Mouse (Mus musculus) midbrain, embryonic 13.5 days (tissue): ENCODE results near the gene Ngrn. TPM values are rescaled to one million over a fixed set of nuclear protein-coding genes. Genes with fewer than 3 reads are reported as not detected.

Experiments used
- ATAC-seq: fragments of 200-750 bp; cut with Nextera tagmentation; 2 replicates; pipeline ENCODE4 v1.8.0; 2017; ENCODE audit warnings: mild to moderate bottlenecking, moderate TSS enrichment, moderate library complexity
- H3K27ac ChIP-seq: fragments of 300-500 bp; sonication (generic); 2 replicates; pipeline ENCODE4 v1.5.1; 2015; ENCODE audit warnings: inconsistent platforms, mild to moderate bottlenecking, moderate library complexity
- H3K27me3 ChIP-seq: fragments of 300-500 bp; sonication (generic); 2 replicates; pipeline ENCODE4 v1.6.1; 2015; ENCODE audit warnings: mild to moderate bottlenecking, inconsistent platforms
- H3K36me3 ChIP-seq: fragments of 300-500 bp; sonication (generic); 2 replicates; pipeline ENCODE4 v1.6.1; 2015; ENCODE audit warnings: mild to moderate bottlenecking, inconsistent platforms
- H3K4me1 ChIP-seq: fragments of 300-500 bp; sonication (generic); replicated peaks from 2 replicates; pipeline ENCODE4 v1.6.1; 2015; ENCODE audit warnings: inconsistent platforms
- H3K4me2 ChIP-seq: fragments of 300-500 bp; sonication (generic); replicated peaks from 2 replicates; pipeline ENCODE4 v1.6.1; 2015; ENCODE audit warnings: moderate library complexity, mild to moderate bottlenecking, inconsistent platforms
- H3K4me3 ChIP-seq: fragments of 300-500 bp; sonication (generic); replicated peaks from 2 replicates; pipeline ENCODE4 v1.5.1; 2015; ENCODE audit warnings: mild to moderate bottlenecking, inconsistent platforms
- H3K9ac ChIP-seq: fragments of 300-500 bp; sonication (generic); replicated peaks from 2 replicates; pipeline ENCODE4 v1.6.1; 2015; ENCODE audit warnings: mild to moderate bottlenecking, inconsistent platforms
- H3K9me3 ChIP-seq: fragments of 300-500 bp; sonication (generic); 2 replicates; pipeline ENCODE4 v1.6.1; 2016; ENCODE audit warnings: mild to moderate bottlenecking, inconsistent platforms
- WGBS: fragments of 180-500 bp; shearing (Covaris S2); methylation state at CpG from one replicate; pipeline ENCODE4 v1.1.7; 2015; 5-methylcytosine and 5-hydroxymethylcytosine counted together
- polyA plus RNA-seq: library from polyadenylated mRNA; unstranded; fragments of >200 nt; fragmentation: Nextera tagmentation; extraction: Ambion mirVana; gene quantifications from 2 replicates; pipeline ENCODE4 v1.2.1, GENCODE M21; 2015

Ngrn gene
- polyA plus RNA-seq, 1 experiment from 2014 or later: 64.3 TPM

DNA sequence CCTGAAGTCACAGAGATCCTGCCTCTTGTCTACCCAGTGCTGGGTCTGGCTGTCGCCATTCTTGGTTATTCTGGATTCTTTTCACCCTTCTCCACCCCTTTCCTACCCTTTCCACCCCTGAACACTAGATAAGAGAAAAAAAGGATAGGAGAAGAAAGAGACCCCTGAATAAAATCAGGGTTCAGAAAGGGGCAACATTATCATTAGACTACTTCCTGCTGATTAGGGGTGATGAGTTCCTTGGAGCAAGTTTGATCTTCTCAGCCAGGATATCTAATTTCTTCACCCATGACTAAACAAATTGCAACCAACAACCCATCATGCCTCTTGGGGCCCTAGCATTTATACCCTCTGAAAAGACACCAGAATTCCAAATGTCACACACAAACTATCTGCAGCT is 6.7 kb downstream of the Ngrn start:
- ATAC-seq: no peak
- WGBS: 86% methylated on average over 1 of the region's 1 CpGs

DNA sequence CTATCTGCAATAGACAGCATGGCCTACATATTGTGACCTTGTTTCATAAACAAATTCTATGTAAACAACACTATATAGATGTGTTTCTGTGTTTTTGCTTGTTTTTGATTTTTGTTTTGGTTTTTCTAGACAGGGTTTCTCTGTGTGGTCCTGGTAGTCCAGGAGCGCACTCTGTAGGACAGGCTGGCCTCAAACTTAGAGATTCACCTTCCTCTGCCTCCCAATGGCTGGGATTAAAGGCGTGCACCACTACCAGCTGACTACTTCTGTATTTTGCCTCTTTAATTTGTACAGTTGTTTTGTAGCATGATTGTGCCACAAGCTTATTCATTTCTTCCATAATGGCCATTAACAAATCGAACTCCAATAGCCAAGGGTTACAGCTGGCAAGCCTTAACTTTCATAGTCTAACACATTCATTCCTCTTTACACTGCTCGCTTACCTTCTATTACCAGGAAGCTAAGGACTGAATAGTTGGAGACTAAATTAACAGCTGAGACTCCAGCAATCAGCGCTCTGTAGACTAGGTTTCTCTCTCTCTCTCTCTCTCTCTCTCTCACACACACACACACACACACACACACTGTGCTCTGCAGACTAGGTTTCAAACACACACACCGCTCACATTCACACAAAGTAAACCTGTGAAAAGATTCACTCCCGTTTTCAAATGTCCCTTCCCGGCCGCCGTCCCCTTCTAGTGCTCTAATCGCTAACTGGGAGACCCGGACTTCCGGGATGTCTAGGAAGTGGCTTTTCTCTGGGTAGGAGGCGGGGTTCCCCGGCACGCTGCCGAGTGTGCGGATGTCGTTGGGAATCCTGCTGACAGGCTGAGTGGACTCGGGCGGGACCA is 8.1 kb downstream of the Ngrn start, which contains the start of gene Vps33b:
Gene Vps33b, plus strand, starts transcription at position 753 of the 854 bp plus-strand sequence.
- 5% methylated on average over 21 of the region's 21 CpGs for WGBS
- Histone ChIP-seq H3K27me3 (no peaks in the 10 kb centered on the region), H3K27ac (peak within 1 kb of the TSS; percentile 72), H3K9me3 (peaks cover 8% of the 10 kb centered on the region), H3K36me3 (peaks cover 54% of the 10 kb centered on the region), H3K4me1 (peaks cover 31% of the 10 kb centered on the region), H3K4me2 (peak within 1 kb of the TSS; percentile 92), H3K9ac (peak within 1 kb of the TSS; percentile 92), H3K4me3 (peak within 1 kb of the TSS; percentile 75)
- peak; percentile 96 for ATAC-seq

More for the DNA sequence above, 6.7 kb downstream of the Ngrn start:
- Histone ChIP-seq H3K9me3 (no peaks in the 10 kb centered on the region), H3K27ac (no peak overlapping the region), H3K4me1 (peaks cover 31% of the 10 kb centered on the region), H3K4me3 (no peak overlapping the region), H3K4me2 (no peak overlapping the region), H3K9ac (no peak overlapping the region), H3K27me3 (no peaks in the 10 kb centered on the region), H3K36me3 (peaks cover 46% of the 10 kb centered on the region)

DNA sequence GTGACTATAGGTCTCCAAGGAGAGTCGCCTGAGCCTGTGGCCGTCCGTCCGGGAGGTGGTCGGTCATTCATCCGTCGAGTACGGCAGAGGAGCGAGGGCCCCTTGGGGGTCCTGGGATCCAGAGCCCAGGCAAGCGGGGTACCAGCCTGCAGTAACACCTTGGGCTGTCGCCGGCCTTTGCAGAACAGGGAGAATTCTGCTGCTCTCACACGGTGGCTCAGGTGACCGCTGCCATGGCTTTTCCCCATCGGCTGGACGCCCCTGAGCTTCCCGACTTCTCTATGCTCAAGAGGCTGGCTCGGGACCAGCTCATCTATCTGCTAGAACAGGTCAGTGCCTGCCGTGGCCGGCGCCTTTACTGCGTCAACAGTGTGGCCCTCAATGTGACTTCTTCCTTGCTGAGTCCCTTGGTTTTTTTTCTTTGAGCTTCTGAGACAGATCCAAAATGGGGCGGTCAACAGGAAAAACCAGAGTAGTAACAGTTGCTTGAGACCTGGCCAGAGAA is 8.8 kb downstream of the Ngrn start:
- 2% methylated on average over 23 of the region's 23 CpGs for WGBS

DNA sequence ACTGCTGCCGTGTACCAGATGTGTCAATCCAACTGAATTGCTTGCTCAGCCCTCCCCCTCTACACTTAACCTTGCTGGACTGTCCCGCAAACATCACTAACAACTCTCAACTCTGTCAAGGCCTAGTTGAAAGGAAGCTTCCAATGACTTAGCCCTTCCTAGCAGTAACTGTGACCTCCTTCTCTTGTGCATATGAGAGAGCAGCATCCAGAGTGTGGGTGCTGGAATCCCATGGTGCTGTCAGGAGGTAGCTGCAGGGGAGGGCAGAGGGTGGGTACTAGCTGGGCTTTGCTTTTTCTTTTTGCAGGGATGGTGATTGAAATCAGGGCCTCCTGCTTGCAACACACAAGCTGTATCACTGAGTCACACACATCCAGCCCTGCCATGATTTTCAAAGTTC is 12.4 kb downstream of the Ngrn start:
- Histone ChIP-seq H3K9me3 (peaks cover 21% of the 10 kb centered on the region), H3K27ac (no peak overlapping the region), H3K9ac (no peak overlapping the region), H3K36me3 (peaks cover 65% of the 10 kb centered on the region), H3K4me1 (peaks cover 29% of the 10 kb centered on the region), H3K4me3 (no peak overlapping the region), H3K4me2 (no peak overlapping the region), H3K27me3 (no peaks in the 10 kb centered on the region)
- 92% methylated on average over 2 of the region's 2 CpGs for WGBS
- ATAC-seq: no peak

More for the DNA sequence above, 8.8 kb downstream of the Ngrn start:
- peaks cover 31% of the 10 kb centered on the region for H3K4me1 ChIP-seq
- H3K27me3 ChIP-seq: no peaks in the 10 kb centered on the region
- H3K9ac ChIP-seq: peak overlapping the region; percentile 92
- no peak for ATAC-seq
- H3K4me3 ChIP-seq: peak overlapping the region; percentile 75
- H3K36me3 ChIP-seq: peaks cover 54% of the 10 kb centered on the region
- H3K4me2 ChIP-seq: peak overlapping the region; percentile 92
- peaks cover 15% of the 10 kb centered on the region for H3K9me3 ChIP-seq
- H3K27ac ChIP-seq: peak overlapping the region; percentile 72

DNA sequence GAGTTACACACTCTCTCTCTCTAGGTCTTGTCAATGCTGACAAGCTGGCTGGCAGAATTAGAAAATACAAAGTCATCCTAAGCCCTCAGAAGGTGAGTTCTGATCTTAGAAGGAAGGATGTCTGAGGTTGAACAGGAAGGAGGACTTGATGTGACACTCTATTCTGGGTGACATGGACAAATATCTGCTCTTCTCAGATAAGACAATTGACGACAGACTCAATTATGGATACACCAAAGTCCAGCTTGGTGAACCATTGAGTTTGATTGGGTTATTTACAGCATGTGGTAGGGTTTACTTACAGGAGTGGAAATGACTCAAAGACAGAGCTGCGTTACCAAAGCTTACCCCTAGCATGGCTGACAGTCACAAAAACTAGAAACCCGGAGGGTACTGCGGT is 15.4 kb downstream of the Ngrn start:
- Histone ChIP-seq H3K9me3 (peaks cover 21% of the 10 kb centered on the region), H3K4me1 (peaks cover 6% of the 10 kb centered on the region; the same call in 1 of the 2 replicates), H3K4me3 (no peak overlapping the region), H3K36me3 (peaks cover 91% of the 10 kb centered on the region), H3K27ac (no peak overlapping the region), H3K4me2 (no peak overlapping the region), H3K9ac (no peak overlapping the region), H3K27me3 (no peaks in the 10 kb centered on the region)
- ATAC-seq: no peak
- WGBS: 93% methylated on average over 4 of the region's 4 CpGs

DNA sequence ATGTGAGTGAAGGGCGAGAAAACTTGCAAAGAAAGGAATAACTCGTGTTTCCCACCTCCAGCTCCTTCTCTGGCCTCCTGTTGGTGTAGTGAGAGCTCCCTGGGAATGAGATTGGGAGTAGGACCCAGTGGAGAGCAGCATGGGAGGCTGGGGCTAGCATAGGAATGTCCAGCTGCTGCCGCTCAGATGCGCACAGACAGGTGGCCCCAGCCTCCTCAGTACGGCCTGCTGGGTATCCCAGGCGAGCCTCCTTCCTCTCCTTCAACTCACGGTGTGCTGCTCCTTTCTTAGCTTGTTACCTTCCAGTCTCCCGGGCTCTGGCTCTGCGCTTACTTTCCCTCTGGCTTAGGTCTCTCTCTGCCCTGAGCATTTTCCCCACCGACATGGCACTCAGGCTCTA is 19.0 kb downstream of the Ngrn start:
- Histone ChIP-seq H3K4me2 (no peak overlapping the region), H3K27ac (no peak overlapping the region), H3K4me1 (no peaks in the 10 kb centered on the region), H3K4me3 (no peak overlapping the region), H3K9me3 (peaks cover 3% of the 10 kb centered on the region), H3K9ac (no peak overlapping the region), H3K36me3 (peaks cover 93% of the 10 kb centered on the region), H3K27me3 (no peaks in the 10 kb centered on the region)
- ATAC-seq: no peak
- 90% methylated on average over 10 of the region's 10 CpGs for WGBS

DNA sequence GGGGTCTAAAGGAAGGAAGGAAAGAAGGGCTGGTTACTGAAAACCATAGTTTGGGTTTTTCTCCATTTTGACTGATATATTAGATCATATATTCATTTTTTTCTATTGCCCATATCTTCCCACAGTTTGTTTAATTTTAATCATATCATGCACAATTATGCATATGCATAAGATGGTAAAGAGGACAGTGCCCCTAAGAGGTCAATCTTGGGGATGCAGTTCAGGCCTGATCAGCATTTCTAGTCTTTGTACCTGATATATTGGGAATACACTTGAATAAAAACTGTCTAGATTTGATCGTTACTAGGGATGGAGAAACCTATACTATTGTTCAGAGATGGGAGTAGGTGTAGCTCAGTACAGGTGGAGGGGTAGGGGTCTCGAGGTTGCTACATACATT is 20.0 kb downstream of the Ngrn start:
- no peak for ATAC-seq
- Histone ChIP-seq H3K4me1 (no peaks in the 10 kb centered on the region), H3K4me2 (no peak overlapping the region), H3K4me3 (no peak overlapping the region), H3K36me3 (peaks cover 94% of the 10 kb centered on the region), H3K27ac (no peak overlapping the region), H3K9me3 (no peaks in the 10 kb centered on the region), H3K9ac (no peak overlapping the region), H3K27me3 (no peaks in the 10 kb centered on the region)
- WGBS: 89% methylated on average over 2 of the region's 2 CpGs

DNA sequence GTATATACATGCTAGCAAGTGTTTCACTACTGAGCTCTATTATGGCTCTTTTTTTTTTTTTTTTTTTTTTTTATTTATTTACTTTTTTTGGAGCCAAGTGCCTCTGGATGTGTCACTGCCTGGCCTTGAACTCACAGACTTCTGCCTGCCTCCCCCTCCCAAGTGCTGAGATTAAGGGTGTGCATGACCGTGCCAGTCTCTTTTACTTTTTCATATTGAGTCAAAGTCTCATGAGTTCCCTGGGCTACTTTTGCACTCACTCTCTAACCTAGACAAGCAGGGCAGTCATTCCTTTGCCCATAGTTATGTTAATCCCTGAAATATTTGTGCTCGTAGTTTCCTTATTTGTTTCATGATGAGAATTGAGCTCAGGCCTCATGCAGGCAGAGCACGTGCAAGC is 20.6 kb downstream of the Ngrn start:
- H3K4me3 ChIP-seq: no peak overlapping the region
- H3K9ac ChIP-seq: no peak overlapping the region
- H3K4me1 ChIP-seq: no peaks in the 10 kb centered on the region
- H3K27ac ChIP-seq: no peak overlapping the region
- peaks cover 94% of the 10 kb centered on the region for H3K36me3 ChIP-seq
- no peaks in the 10 kb centered on the region for H3K9me3 ChIP-seq
- H3K4me2 ChIP-seq: no peak overlapping the region
- no peak for ATAC-seq
- WGBS: 88% methylated on average over 3 of the region's 3 CpGs
- H3K27me3 ChIP-seq: no peaks in the 10 kb centered on the region

DNA sequence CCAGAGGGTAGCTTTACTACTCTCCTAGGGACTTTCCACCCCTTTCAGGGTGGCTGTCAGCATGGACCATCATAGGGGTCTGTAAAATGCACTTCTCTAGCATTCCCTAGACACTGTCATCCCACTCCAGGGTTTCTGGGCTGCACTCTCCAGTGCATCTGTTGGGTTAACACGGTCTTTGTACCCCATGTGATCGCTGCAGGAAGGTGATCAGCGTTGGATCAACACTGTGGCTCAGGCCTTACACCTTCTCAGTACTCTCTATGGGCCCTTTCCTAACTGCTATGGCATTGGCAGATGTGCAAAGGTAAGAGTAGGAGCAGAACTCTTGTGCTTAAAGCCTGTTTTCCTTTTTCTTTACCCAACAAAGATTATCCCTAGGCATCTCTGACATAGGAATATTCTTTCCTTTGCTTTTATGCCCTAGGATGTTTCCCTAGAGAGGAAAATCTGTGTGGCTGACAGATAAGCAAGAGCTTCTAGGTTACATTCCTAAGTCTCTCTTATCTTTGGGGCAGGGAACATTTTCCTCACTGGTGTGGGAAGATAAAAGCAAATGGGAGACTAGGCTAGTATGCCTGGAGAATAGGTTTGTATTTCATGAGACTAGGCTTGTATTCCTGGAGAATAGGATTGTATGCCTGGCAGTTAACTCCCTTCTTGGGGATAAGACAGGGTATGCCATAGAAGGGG is 22.4 kb downstream of the Ngrn start:
- 87% methylated on average over 3 of the region's 3 CpGs for WGBS
- Histone ChIP-seq H3K27ac (no peak overlapping the region), H3K36me3 (peaks cover 94% of the 10 kb centered on the region), H3K4me3 (no peak overlapping the region), H3K27me3 (no peaks in the 10 kb centered on the region), H3K9ac (no peak overlapping the region), H3K4me1 (no peaks in the 10 kb centered on the region), H3K9me3 (no peaks in the 10 kb centered on the region), H3K4me2 (no peak overlapping the region)
- no peak for ATAC-seq

DNA sequence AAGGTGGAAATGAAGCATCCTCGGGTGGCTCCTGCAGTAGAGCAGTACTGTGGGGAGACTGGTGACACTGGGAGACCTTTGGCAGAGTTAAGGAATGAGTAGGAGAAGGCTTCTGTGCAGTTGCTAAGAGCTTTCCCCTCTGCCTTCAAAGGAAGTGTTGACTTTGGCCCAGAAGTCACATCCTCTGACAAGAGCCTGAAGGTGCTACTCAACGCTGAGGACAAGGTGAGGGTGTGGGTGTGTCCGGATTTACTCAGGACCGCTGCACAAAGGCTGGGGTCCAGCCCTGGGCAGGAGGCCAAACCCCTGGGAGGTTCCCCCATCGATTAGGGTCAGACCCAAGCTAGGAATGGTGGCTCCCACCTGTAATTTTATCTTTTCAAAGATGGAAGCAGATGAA is 23.4 kb downstream of the Ngrn start:
- H3K27me3 ChIP-seq: no peaks in the 10 kb centered on the region
- peaks cover 91% of the 10 kb centered on the region for H3K36me3 ChIP-seq
- no peak for ATAC-seq
- no peak overlapping the region for H3K4me3 ChIP-seq
- H3K9ac ChIP-seq: no peak overlapping the region
- whole genome bisulfite sequencing: 92% methylated on average over 5 of the region's 5 CpGs
- H3K4me1 ChIP-seq: no peaks in the 10 kb centered on the region
- no peak overlapping the region for H3K27ac ChIP-seq
- H3K4me2 ChIP-seq: no peak overlapping the region
- no peaks in the 10 kb centered on the region for H3K9me3 ChIP-seq

DNA sequence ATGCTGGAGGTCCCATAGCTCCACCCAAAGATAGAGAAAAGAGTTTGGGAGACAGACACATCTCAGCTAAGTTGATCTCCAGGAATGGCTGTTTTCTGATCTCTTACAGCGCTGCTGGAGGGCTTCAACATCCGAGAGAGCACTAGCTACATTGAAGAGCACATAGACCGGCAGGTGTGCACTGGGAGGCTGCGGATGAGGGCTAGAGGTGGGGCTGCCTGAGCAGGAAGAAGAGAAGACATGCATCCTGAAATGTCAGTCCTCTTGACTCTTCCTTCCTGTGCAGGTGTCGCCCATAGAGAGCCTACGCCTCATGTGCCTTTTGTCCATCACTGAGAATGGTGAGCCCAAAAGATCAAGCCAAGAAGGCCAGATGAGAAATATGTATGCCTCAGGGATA is 24.7 kb downstream of the Ngrn start:
- WGBS: 95% methylated on average over 6 of the region's 6 CpGs
- H3K27ac ChIP-seq: no peak overlapping the region
- H3K9me3 ChIP-seq: no peaks in the 10 kb centered on the region
- no peak overlapping the region for H3K4me3 ChIP-seq
- H3K36me3 ChIP-seq: peaks cover 92% of the 10 kb centered on the region
- H3K4me2 ChIP-seq: no peak overlapping the region
- H3K9ac ChIP-seq: no peak overlapping the region
- no peak for ATAC-seq
- H3K4me1 ChIP-seq: no peaks in the 10 kb centered on the region
- no peaks in the 10 kb centered on the region for H3K27me3 ChIP-seq

DNA sequence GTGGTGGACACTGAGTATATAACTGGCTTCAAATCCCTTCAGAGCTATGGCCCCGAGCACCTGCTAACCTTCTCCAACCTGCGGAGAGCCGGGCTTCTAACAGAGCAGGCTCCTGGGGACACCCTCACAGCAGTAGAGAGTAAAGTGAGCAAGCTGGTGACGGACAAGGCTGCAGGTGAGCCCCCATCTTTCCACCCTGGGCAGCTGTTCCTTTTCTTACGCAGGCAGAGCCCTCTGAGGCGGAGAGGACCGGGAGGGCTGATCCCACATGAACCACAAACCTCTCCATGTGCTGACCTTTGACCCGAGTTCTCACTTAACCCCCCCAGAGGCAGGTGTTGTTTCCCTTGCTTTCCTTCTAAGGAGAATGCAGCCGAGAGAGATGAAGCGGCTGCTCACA is 26.7 kb downstream of the Ngrn start:
- no peak overlapping the region for H3K9ac ChIP-seq
- H3K36me3 ChIP-seq: peaks cover 82% of the 10 kb centered on the region
- no peak for ATAC-seq
- H3K4me2 ChIP-seq: no peak overlapping the region
- 86% methylated on average over 10 of the region's 10 CpGs for WGBS
- H3K4me1 ChIP-seq: no peaks in the 10 kb centered on the region
- H3K27ac ChIP-seq: no peak overlapping the region
- no peaks in the 10 kb centered on the region for H3K9me3 ChIP-seq
- no peak overlapping the region for H3K4me3 ChIP-seq
- no peaks in the 10 kb centered on the region for H3K27me3 ChIP-seq
